Mouse (Mus musculus) midbrain, embryonic 13.5 days (tissue): ENCODE results near the gene Ppp1r1b. TPM values are rescaled to one million over a fixed set of nuclear protein-coding genes. Genes with fewer than 3 reads are reported as not detected.

Experiments
- ATAC-seq: fragments of 200-750 bp; cut with Nextera tagmentation; 2 replicates; pipeline ENCODE4 v1.8.0; 2017; ENCODE audit warnings: mild to moderate bottlenecking, moderate TSS enrichment, moderate library complexity
- H3K27ac ChIP-seq: fragments of 300-500 bp; sonication (generic); 2 replicates; pipeline ENCODE4 v1.5.1; 2015; ENCODE audit warnings: inconsistent platforms, mild to moderate bottlenecking, moderate library complexity
- H3K27me3 ChIP-seq: fragments of 300-500 bp; sonication (generic); 2 replicates; pipeline ENCODE4 v1.6.1; 2015; ENCODE audit warnings: mild to moderate bottlenecking, inconsistent platforms
- H3K36me3 ChIP-seq: fragments of 300-500 bp; sonication (generic); 2 replicates; pipeline ENCODE4 v1.6.1; 2015; ENCODE audit warnings: mild to moderate bottlenecking, inconsistent platforms
- H3K4me1 ChIP-seq: fragments of 300-500 bp; sonication (generic); replicated peaks from 2 replicates; pipeline ENCODE4 v1.6.1; 2015; ENCODE audit warnings: inconsistent platforms
- H3K4me2 ChIP-seq: fragments of 300-500 bp; sonication (generic); replicated peaks from 2 replicates; pipeline ENCODE4 v1.6.1; 2015; ENCODE audit warnings: moderate library complexity, mild to moderate bottlenecking, inconsistent platforms
- H3K4me3 ChIP-seq: fragments of 300-500 bp; sonication (generic); replicated peaks from 2 replicates; pipeline ENCODE4 v1.5.1; 2015; ENCODE audit warnings: mild to moderate bottlenecking, inconsistent platforms
- H3K9ac ChIP-seq: fragments of 300-500 bp; sonication (generic); replicated peaks from 2 replicates; pipeline ENCODE4 v1.6.1; 2015; ENCODE audit warnings: mild to moderate bottlenecking, inconsistent platforms
- H3K9me3 ChIP-seq: fragments of 300-500 bp; sonication (generic); 2 replicates; pipeline ENCODE4 v1.6.1; 2016; ENCODE audit warnings: mild to moderate bottlenecking, inconsistent platforms
- WGBS: fragments of 180-500 bp; shearing (Covaris S2); methylation state at CpG from one replicate; pipeline ENCODE4 v1.1.7; 2015; 5-methylcytosine and 5-hydroxymethylcytosine counted together
- polyA plus RNA-seq: library from polyadenylated mRNA; unstranded; fragments of >200 nt; fragmentation: Nextera tagmentation; extraction: Ambion mirVana; gene quantifications from 2 replicates; pipeline ENCODE4 v1.2.1, GENCODE M21; 2015

The Ppp1r1b gene
- polyA plus RNA-seq, 1 experiment from 2014 or later = 1.9 TPM

DNA sequence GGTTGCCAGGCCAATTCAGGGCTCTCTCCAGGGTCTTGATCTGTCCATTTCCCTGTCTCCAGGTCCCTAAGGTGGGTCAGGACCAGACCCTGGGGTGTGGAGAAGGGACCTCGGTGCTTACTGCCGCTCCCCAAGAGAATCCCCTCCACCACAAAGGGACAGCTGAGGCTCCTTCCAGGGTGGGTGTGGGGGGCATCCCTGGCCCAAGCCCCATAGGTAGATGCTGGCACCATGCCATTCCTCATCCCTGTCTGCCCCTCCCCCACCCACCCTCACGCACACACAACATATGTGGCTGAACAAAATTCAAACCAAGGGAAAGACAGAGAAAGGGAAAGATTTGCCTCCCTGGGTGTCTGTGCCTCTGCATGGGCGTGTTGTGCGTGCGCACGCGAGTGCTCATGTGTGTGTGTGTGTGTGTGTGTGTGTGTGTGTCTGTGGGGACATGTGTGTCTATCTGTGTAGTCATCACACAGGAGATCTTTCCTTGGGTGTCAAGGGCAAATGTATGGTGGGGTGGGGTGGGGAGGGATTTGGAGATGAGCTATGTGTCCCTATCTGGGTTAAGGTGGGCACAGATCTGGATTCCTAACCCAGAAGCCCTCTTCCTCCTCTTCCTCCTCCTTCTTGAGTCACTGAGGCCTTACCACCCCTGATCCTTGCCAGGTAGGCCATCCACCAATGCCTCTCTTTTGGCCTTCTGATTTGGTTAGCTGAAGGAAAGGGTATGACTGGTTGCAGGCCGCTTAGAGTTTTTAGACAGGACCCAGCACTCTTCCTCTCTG, 18.1 kb upstream of the Ppp1r1b start:
- peak; percentile 31; the same call in 1 of the 2 replicates for ATAC-seq
- 29% methylated on average over 9 of the region's 9 CpGs for WGBS
- H3K4me1 ChIP-seq = peaks cover 46% of the 10 kb centered on the region
- no peak overlapping the region for H3K4me3 ChIP-seq
- H3K36me3 ChIP-seq = no peaks in the 10 kb centered on the region
- H3K4me2 ChIP-seq = peak overlapping the region; percentile 51
- no peaks in the 10 kb centered on the region for H3K9me3 ChIP-seq
- H3K27me3 ChIP-seq = peaks cover 99% of the 10 kb centered on the region
- no peak overlapping the region for H3K9ac ChIP-seq
- peak overlapping the region; percentile 53 for H3K27ac ChIP-seq

DNA sequence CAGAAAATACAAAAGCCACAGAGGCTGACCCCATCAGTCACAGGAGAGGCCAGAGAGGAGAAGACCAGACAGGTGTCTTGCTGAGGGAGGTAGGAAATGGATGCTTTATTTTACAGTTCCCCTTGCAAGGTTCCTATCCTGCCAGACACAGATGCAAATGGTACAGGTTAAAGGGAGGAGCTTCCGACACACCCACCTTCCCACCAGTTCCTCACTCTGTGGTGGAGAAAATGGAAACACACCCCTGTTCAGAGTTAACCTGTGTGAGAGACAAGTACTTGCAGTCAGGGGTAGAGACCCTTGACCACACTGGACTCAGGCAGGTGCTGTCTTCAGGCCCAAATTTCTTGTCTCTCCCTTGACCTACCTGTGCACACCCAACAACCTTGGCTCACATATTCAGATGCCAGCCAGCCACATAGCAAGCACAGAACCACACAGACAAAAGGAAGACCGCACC, 17.4 kb upstream of the Ppp1r1b start:
- ATAC-seq = no peak
- no peaks in the 10 kb centered on the region for H3K9me3 ChIP-seq
- 0 out of 2 replicates have a peak overlapping the region, but pooled peaks have one; percentile 53 for H3K27ac ChIP-seq
- H3K4me3 ChIP-seq = no peak overlapping the region
- no peak overlapping the region for H3K9ac ChIP-seq
- H3K27me3 ChIP-seq = peaks cover 99% of the 10 kb centered on the region
- H3K4me1 ChIP-seq = peaks cover 49% of the 10 kb centered on the region
- WGBS = 59% methylated on average over 2 of the region's 2 CpGs
- H3K4me2 ChIP-seq = no peak overlapping the region
- no peaks in the 10 kb centered on the region for H3K36me3 ChIP-seq

DNA sequence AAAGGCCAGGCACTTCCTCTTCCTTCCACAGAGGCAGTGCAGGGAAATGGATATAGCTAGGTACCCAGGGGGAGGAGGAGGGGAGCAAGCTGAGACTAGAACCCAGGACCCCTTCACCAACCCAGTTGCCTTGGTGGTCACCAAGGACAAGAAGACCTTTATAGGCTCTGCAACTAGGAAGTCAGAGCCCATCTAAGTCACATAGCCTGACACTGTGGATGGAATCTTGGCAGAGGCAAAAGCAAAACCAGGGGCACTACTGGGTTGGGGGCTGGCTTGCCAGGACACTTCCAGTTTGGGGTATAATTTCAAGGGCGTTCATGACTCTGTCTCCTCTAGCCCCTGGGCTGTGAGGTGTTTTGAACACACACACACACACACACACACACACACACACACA, 16.8 kb upstream of the Ppp1r1b start:
- H3K4me2 ChIP-seq = no peak overlapping the region
- 56% methylated on average over 1 of the region's 1 CpGs for WGBS
- no peak overlapping the region for H3K4me3 ChIP-seq
- no peaks in the 10 kb centered on the region for H3K9me3 ChIP-seq
- H3K27ac ChIP-seq = no peak overlapping the region
- peaks cover 49% of the 10 kb centered on the region for H3K4me1 ChIP-seq
- no peak for ATAC-seq
- H3K27me3 ChIP-seq = peaks cover 99% of the 10 kb centered on the region
- H3K36me3 ChIP-seq = no peaks in the 10 kb centered on the region
- H3K9ac ChIP-seq = no peak overlapping the region

GRCm38 (mm10) chr11:98332186-98332585, 16.0 kb upstream of the Ppp1r1b start:
- no peaks in the 10 kb centered on the region for H3K36me3 ChIP-seq
- no peak overlapping the region for H3K9ac ChIP-seq
- no peak for ATAC-seq
- H3K4me2 ChIP-seq = no peak overlapping the region
- 79% methylated on average over 3 of the region's 3 CpGs for WGBS
- H3K4me3 ChIP-seq = no peak overlapping the region
- H3K9me3 ChIP-seq = no peaks in the 10 kb centered on the region
- H3K4me1 ChIP-seq = peaks cover 43% of the 10 kb centered on the region
- H3K27ac ChIP-seq = no peak overlapping the region
- peaks cover 99% of the 10 kb centered on the region for H3K27me3 ChIP-seq

- ATAC-seq = no peak
- H3K27me3 ChIP-seq = peaks cover 99% of the 10 kb centered on the region
- H3K27ac ChIP-seq = no peak overlapping the region
- H3K36me3 ChIP-seq = no peaks in the 10 kb centered on the region
- H3K9me3 ChIP-seq = no peaks in the 10 kb centered on the region
- H3K4me2 ChIP-seq = no peak overlapping the region
- H3K9ac ChIP-seq = no peak overlapping the region
- H3K4me3 ChIP-seq = no peak overlapping the region
- H3K4me1 ChIP-seq = peaks cover 37% of the 10 kb centered on the region
- 80% methylated on average over 4 of the region's 4 CpGs for WGBS
These were observed 15.4 kb upstream of the Ppp1r1b start for GRCm38 (mm10) chr11:98332841-98333240.

DNA sequence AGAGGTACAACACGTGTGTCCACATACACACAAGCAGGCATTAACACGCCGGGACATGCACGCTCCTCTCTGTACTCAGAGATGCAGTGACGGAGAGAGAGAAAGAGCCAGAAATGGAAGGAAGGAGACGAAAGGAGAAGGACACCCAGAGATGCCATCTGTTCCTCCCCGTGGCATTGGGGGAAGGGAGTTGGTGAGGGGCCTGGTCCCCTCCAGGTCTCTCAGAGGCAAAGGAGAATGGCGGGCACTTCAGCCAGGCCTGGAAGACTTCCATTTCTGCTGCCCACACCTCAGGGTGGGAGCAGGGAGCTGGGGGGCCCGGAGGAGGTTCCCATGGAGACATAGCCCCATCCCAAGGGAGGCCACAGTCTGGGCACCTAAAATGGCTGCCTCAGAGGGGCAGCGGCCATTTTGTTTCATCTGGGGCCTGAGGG, 14.9 kb upstream of the Ppp1r1b start:
- 0 out of 2 replicates have a peak overlapping the region, but pooled peaks have one; percentile 12 for H3K27ac ChIP-seq
- ATAC-seq = no peak
- no peak overlapping the region for H3K4me3 ChIP-seq
- peaks cover 99% of the 10 kb centered on the region for H3K27me3 ChIP-seq
- H3K36me3 ChIP-seq = no peaks in the 10 kb centered on the region
- no peak overlapping the region for H3K4me2 ChIP-seq
- 73% methylated on average over 10 of the region's 10 CpGs for WGBS
- no peaks in the 10 kb centered on the region for H3K9me3 ChIP-seq
- H3K4me1 ChIP-seq = peaks cover 34% of the 10 kb centered on the region
- H3K9ac ChIP-seq = no peak overlapping the region

- 0 out of 2 replicates have a peak, but pooled peaks have one; percentile 38 for ATAC-seq
- peak overlapping the region; percentile 55 for H3K9ac ChIP-seq
- peaks cover 36% of the 10 kb centered on the region for H3K4me1 ChIP-seq
- peak overlapping the region; percentile 30 for H3K4me3 ChIP-seq
- no peak overlapping the region for H3K27ac ChIP-seq
- no peaks in the 10 kb centered on the region for H3K36me3 ChIP-seq
- H3K9me3 ChIP-seq = no peaks in the 10 kb centered on the region
- 3% methylated on average over 34 of the region's 41 CpGs for WGBS
- peak overlapping the region; percentile 55 for H3K4me2 ChIP-seq
- H3K27me3 ChIP-seq = peaks cover 99% of the 10 kb centered on the region
These were observed 14.0 kb upstream of the Ppp1r1b start for GRCm38 (mm10) chr11:98333981-98334741.

GRCm38 (mm10) chr11:98335250-98335649, 13.0 kb upstream of the Ppp1r1b start:
- H3K9me3 ChIP-seq = no peaks in the 10 kb centered on the region
- no peak for ATAC-seq
- H3K36me3 ChIP-seq = no peaks in the 10 kb centered on the region
- WGBS = 6% methylated on average over 9 of the region's 9 CpGs
- no peak overlapping the region for H3K4me2 ChIP-seq
- no peak overlapping the region for H3K27ac ChIP-seq
- peaks cover 40% of the 10 kb centered on the region for H3K4me1 ChIP-seq
- no peak overlapping the region for H3K4me3 ChIP-seq
- no peak overlapping the region for H3K9ac ChIP-seq
- peaks cover 99% of the 10 kb centered on the region for H3K27me3 ChIP-seq

GRCm38 (mm10) chr11:98336245-98337107, 11.7 kb upstream of the Ppp1r1b start:
- no peak overlapping the region for H3K4me3 ChIP-seq
- H3K27ac ChIP-seq = no peak overlapping the region
- no peak for ATAC-seq
- 19% methylated on average over 13 of the region's 13 CpGs for WGBS
- peaks cover 97% of the 10 kb centered on the region for H3K27me3 ChIP-seq
- H3K9me3 ChIP-seq = no peaks in the 10 kb centered on the region
- H3K4me1 ChIP-seq = peaks cover 40% of the 10 kb centered on the region
- no peaks in the 10 kb centered on the region for H3K36me3 ChIP-seq
- H3K4me2 ChIP-seq = no peak overlapping the region
- no peak overlapping the region for H3K9ac ChIP-seq

GRCm38 (mm10) chr11:98338507-98338961, 9.7 kb upstream of the Ppp1r1b start:
- H3K27ac ChIP-seq = peak overlapping the region; percentile 79
- peaks cover 90% of the 10 kb centered on the region for H3K27me3 ChIP-seq
- H3K9me3 ChIP-seq = no peaks in the 10 kb centered on the region
- no peak for ATAC-seq
- 2% methylated on average over 30 of the region's 57 CpGs for WGBS
- H3K4me1 ChIP-seq = peaks cover 45% of the 10 kb centered on the region
- H3K36me3 ChIP-seq = no peaks in the 10 kb centered on the region
- peak overlapping the region; percentile 66 for H3K9ac ChIP-seq
- H3K4me3 ChIP-seq = peak overlapping the region; percentile 50
- H3K4me2 ChIP-seq = peak overlapping the region; percentile 85

- Histone ChIP-seq H3K9me3 (no peaks in the 10 kb centered on the region), H3K4me1 (peaks cover 40% of the 10 kb centered on the region), H3K27me3 (peaks cover 90% of the 10 kb centered on the region), H3K9ac (peak overlapping the region; percentile 66), H3K4me3 (peak overlapping the region; percentile 50), H3K36me3 (no peaks in the 10 kb centered on the region), H3K4me2 (peak overlapping the region; percentile 85), H3K27ac (peak overlapping the region; percentile 79)
- ATAC-seq = no peak
- WGBS = 2% methylated on average over 19 of the region's 19 CpGs
These were observed 9.1 kb upstream of the Ppp1r1b start for GRCm38 (mm10) chr11:98339071-98339501.
